Mouse (Mus musculus): ENCODE measurements around the gene Srpk1. TPM values are rescaled to one million over a fixed set of nuclear protein-coding genes. Genes with fewer than 3 reads are reported as not detected.

Srpk1 gene
- polyA plus RNA-seq, 1 experiment from 2014 or later = 61.5 TPM

DNA sequence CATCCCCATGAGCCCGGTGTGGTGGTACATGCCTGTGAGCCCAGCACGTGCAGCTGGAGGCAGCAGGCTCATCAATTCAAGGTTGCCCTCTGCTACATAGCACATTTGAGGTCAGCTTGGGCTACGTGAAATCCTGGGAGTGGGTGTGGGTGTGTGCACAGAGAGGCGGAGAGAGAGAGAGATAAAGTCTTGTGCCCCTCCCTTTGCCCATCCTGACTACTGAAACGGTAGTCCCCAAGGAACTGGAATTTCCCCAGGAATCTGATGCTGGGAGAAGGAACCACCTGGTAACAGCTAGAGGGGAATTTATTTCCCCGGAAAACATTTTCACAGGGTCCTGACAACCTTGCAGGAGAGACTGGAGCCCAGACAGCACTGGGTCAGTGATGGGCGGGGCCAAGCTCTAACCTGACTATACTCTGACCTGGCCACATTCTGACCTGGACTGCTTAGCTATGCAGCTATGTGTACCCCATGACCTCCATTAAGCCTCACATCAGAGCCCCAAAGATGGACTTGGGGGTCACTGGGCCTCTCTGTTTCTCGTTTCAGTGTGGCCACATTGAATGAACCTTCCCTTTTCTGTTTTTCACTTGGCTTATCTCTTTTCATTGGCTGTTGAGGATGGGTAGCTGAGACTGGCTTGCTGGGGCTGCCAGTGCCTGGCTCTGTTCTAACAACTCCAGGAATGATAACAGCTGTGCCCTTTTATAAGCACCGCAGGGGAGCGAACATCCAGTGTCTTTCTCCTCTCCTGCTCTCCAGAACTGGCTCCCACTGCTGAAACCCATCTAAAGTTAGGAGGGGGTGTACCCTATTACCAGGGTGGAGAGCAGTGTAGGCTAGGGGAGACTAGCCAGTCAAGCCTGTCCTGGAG lies 6.0 kb upstream of the Srpk1 start:
- Histone ChIP-seq H3K27ac (no peak overlapping the region), H3K9me3 (replicated peaks) (no peaks in the 10 kb centered on the region), H3K4me3 (no peak overlapping the region), H3K4me2 (no peak overlapping the region), H3K9ac (no peak overlapping the region), H3K27me3 (replicated peaks) (peaks cover 14% of the 10 kb centered on the region; the same call in 1 of the 2 replicates), H3K4me1 (peaks cover 13% of the 10 kb centered on the region), H3K36me3 (no peaks in the 10 kb centered on the region)
- WGBS (ENCODE audit: insufficient replicate concordance) = 40% methylated on average over 10 of the region's 10 CpGs
- ATAC-seq = no peak

DNA sequence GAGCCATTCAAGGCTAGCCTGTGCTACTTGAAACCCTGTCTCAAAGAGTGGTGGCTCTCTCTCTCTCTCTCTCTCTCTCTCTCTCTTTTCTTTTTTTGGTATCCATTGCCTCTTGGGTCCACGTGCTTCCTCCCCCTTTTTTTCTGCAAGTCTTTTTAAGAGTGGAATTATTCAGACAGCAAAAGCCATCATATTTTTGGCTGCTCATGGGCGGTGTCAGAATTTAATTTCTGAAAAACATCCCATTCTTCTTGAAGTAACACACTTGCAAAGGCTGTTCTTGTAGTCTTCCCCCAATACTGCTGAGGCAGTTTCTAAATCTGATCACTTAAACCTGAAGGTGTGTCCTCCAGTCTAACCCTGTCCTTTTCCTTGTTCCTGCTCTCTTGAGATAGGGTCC lies 4.4 kb upstream of the Srpk1 start:
- Histone ChIP-seq H3K4me1 (peaks cover 18% of the 10 kb centered on the region), H3K27me3 (replicated peaks) (peaks cover 9% of the 10 kb centered on the region; the same call in 1 of the 2 replicates), H3K4me3 (no peak overlapping the region), H3K9me3 (replicated peaks) (no peaks in the 10 kb centered on the region), H3K36me3 (no peaks in the 10 kb centered on the region), H3K27ac (no peak overlapping the region), H3K4me2 (no peak overlapping the region), H3K9ac (no peak overlapping the region)
- ATAC-seq = no peak
- 60% methylated on average over 2 of the region's 2 CpGs for WGBS (ENCODE audit: insufficient replicate concordance)

DNA sequence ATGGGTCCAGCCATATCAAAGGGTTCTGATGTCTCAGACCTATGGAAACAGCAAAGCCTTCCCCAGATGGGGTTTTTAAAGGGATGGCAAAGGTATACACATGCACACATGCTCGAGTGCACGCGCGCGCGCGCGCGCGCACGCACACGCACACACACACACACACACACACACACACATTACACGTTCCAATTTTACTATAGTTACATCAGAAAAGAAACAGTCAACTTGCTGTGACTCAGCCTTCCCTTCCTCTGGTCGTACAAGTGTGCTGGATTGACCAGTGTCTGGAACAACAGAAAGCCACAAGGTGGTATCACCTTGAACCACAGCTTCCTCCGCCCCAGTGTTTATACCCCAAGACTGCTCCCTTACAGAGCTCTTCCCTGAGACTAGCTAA lies 2.8 kb upstream of the Srpk1 start:
- peaks cover 9% of the 10 kb centered on the region; the same call in 1 of the 2 replicates for H3K27me3 ChIP-seq (replicated peaks)

GRCm38 (mm10) chr17:28624841-28625240 lies 2.3 kb upstream of the Srpk1 start:
- Histone ChIP-seq H3K27me3 (replicated peaks) (peaks cover 9% of the 10 kb centered on the region; the same call in 1 of the 2 replicates), H3K27ac (no peak overlapping the region), H3K36me3 (peaks cover 9% of the 10 kb centered on the region), H3K4me1 (peaks cover 36% of the 10 kb centered on the region), H3K9me3 (replicated peaks) (no peaks in the 10 kb centered on the region), H3K9ac (no peak overlapping the region), H3K4me3 (no peak overlapping the region), H3K4me2 (no peak overlapping the region)
- no peak for ATAC-seq
- WGBS (ENCODE audit: insufficient replicate concordance) = 55% methylated on average over 2 of the region's 2 CpGs

More for the DNA sequence above, 2.8 kb upstream of the Srpk1 start:
- Histone ChIP-seq H3K9ac (no peak overlapping the region), H3K36me3 (peaks cover 4% of the 10 kb centered on the region), H3K27ac (no peak overlapping the region), H3K4me3 (no peak overlapping the region), H3K9me3 (replicated peaks) (no peaks in the 10 kb centered on the region), H3K4me1 (peaks cover 31% of the 10 kb centered on the region), H3K4me2 (no peak overlapping the region)
- 75% methylated on average over 15 of the region's 15 CpGs for WGBS (ENCODE audit: insufficient replicate concordance)
- no peak for ATAC-seq

- H3K9ac ChIP-seq = peak overlapping the region; percentile 94
- no peaks in the 10 kb centered on the region for H3K9me3 ChIP-seq (replicated peaks)
- H3K36me3 ChIP-seq = peaks cover 24% of the 10 kb centered on the region
- H3K4me2 ChIP-seq = peak overlapping the region; percentile 88
- peak overlapping the region; percentile 83 for H3K27ac ChIP-seq
- H3K4me3 ChIP-seq = peak overlapping the region; percentile 94
- WGBS (ENCODE audit: insufficient replicate concordance) = under 1% methylated on average over 70 of the region's 78 CpGs
- 0 out of 2 replicates have a peak, but pooled peaks cover 2% of the 10 kb centered on the region for H3K27me3 ChIP-seq (replicated peaks)
- ATAC-seq = peak; percentile 65
- H3K4me1 ChIP-seq = peaks cover 52% of the 10 kb centered on the region
These were observed 869 bp downstream of the Srpk1 start for GRCm38 (mm10) chr17:28621381-28622299.

DNA sequence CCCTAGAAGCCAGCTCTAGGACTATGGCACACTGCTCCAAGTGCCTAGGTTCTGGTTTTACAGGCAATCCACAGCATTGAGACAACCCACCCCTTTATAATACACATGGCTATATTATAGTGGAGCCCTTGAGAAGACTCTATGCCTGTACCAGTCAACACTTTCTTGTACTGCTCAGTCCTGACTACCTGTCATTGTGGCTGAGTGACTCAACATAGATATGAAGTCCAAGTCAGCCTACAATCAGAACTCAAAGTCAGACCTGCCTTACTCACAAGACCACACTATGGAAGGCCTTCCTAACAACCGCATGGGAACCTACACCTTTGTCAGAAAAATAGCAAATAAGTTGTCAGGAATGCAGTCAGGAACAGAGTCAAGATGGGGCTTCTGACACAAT lies 3.7 kb downstream of the Srpk1 start:
- peaks cover 75% of the 10 kb centered on the region for H3K4me1 ChIP-seq
- 0 out of 2 replicates have a peak overlapping the region, but pooled peaks have one; percentile 38 for H3K27ac ChIP-seq
- H3K9ac ChIP-seq = no peak overlapping the region

GRCm38 (mm10) chr17:28618124-28618523 lies 4.4 kb downstream of the Srpk1 start:
- Histone ChIP-seq H3K36me3 (peaks cover 51% of the 10 kb centered on the region), H3K4me2 (peak overlapping the region; percentile 37), H3K9me3 (replicated peaks) (no peaks in the 10 kb centered on the region), H3K9ac (peak overlapping the region; percentile 24; the same call in 1 of the 2 replicates), H3K4me3 (no peak overlapping the region), H3K4me1 (peaks cover 82% of the 10 kb centered on the region), H3K27me3 (replicated peaks) (no peaks in the 10 kb centered on the region), H3K27ac (peak overlapping the region; percentile 38; the same call in 1 of the 2 replicates)
- WGBS (ENCODE audit: insufficient replicate concordance) = 31% methylated on average over 7 of the region's 7 CpGs
- ATAC-seq = peak; percentile 44

More for the DNA sequence above, 3.7 kb downstream of the Srpk1 start:
- no peak overlapping the region for H3K4me3 ChIP-seq
- H3K4me2 ChIP-seq = peak overlapping the region; percentile 37
- WGBS (ENCODE audit: insufficient replicate concordance) = 83% methylated on average over 1 of the region's 1 CpGs
- peaks cover 48% of the 10 kb centered on the region for H3K36me3 ChIP-seq
- ATAC-seq = no peak
- no peaks in the 10 kb centered on the region for H3K27me3 ChIP-seq (replicated peaks)
- H3K9me3 ChIP-seq (replicated peaks) = no peaks in the 10 kb centered on the region

DNA sequence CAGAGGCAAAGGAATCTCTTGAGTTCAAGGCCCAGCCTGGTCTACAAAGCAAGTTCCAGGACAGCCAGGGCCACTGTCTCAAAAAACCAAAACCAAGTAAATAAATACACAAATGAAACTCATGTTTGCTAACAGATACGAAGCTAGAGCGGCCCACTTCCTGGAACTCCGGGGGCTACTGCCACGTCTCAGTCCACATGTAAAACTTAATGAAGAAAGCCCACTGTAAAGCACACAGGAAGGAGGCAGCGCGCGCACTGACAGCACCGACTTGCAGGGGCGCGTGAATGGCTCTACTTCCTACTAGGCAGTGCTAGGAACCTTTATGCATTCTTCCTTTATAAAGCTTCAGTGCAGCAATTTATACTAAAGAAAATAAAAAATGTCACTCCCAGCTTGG lies 4.9 kb downstream of the Srpk1 start:
- Histone ChIP-seq H3K9me3 (replicated peaks) (no peaks in the 10 kb centered on the region), H3K4me2 (peak overlapping the region; percentile 37), H3K9ac (no peak overlapping the region; the same call in 1 of the 2 replicates), H3K4me3 (no peak overlapping the region), H3K27me3 (replicated peaks) (no peaks in the 10 kb centered on the region), H3K4me1 (peaks cover 84% of the 10 kb centered on the region), H3K36me3 (peaks cover 51% of the 10 kb centered on the region), H3K27ac (peak overlapping the region; percentile 38; the same call in 1 of the 2 replicates)
- WGBS (ENCODE audit: insufficient replicate concordance) = 66% methylated on average over 10 of the region's 10 CpGs
- no peak for ATAC-seq

GRCm38 (mm10) chr17:28615332-28615731 lies 7.2 kb downstream of the Srpk1 start:
- peaks cover 47% of the 10 kb centered on the region for H3K36me3 ChIP-seq
- H3K27ac ChIP-seq = no peak overlapping the region
- no peak overlapping the region for H3K4me2 ChIP-seq
- 92% methylated on average over 4 of the region's 4 CpGs for WGBS (ENCODE audit: insufficient replicate concordance)
- no peak overlapping the region for H3K9ac ChIP-seq
- peaks cover 74% of the 10 kb centered on the region for H3K4me1 ChIP-seq
- no peaks in the 10 kb centered on the region for H3K9me3 ChIP-seq (replicated peaks)
- no peak overlapping the region for H3K4me3 ChIP-seq
- no peak for ATAC-seq
- no peaks in the 10 kb centered on the region for H3K27me3 ChIP-seq (replicated peaks)

DNA sequence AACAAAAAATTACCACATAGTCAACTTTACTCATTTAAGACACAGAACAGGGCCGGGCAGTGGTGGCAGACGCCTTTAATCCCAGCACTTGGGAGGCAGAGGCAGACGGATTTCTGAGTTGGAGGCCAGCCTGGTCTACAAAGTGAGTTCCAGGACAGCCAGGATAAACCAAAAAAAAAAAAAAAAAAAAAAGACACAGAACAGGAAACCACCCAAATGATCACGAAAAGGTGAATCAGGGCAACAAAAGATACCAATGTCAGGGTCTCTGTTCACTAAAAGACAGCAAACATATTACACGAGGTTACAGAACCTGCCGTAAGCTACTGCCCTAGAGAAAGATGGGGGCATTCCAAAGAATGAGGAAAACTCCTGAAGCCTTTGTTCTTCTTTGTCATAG lies 9.4 kb downstream of the Srpk1 start:
- WGBS (ENCODE audit: insufficient replicate concordance) = 60% methylated on average over 6 of the region's 6 CpGs
- ATAC-seq = no peak

DNA sequence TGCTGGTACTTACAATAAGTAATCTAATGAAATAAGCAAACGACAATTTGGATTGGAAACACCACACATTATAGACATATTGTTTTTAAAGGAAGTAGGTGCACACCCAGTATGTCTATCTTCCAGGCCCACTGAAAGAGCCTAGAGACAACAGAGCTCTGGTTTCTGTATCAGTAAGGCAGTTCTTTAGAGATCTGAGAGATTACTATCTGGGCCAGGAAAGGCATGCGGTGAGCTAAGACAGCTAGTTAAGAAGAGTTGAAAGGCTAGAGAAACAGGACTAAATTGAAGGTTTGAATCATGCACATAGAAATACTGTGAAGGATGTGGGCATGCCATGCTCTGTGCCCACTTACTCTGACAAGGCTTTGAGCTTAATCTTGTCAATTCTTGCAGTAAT lies 9.9 kb downstream of the Srpk1 start:
- H3K4me1 ChIP-seq = peaks cover 50% of the 10 kb centered on the region
- no peaks in the 10 kb centered on the region for H3K27me3 ChIP-seq (replicated peaks)
- no peak overlapping the region for H3K4me3 ChIP-seq
- 35% methylated on average over 2 of the region's 2 CpGs for WGBS (ENCODE audit: insufficient replicate concordance)
- no peak for ATAC-seq
- no peak overlapping the region for H3K4me2 ChIP-seq
- H3K9ac ChIP-seq = no peak overlapping the region
- H3K36me3 ChIP-seq = peaks cover 46% of the 10 kb centered on the region
- H3K9me3 ChIP-seq (replicated peaks) = no peaks in the 10 kb centered on the region
- no peak overlapping the region for H3K27ac ChIP-seq

More for the DNA sequence above, 9.4 kb downstream of the Srpk1 start:
- H3K9ac ChIP-seq = no peak overlapping the region
- H3K9me3 ChIP-seq (replicated peaks) = no peaks in the 10 kb centered on the region
- H3K36me3 ChIP-seq = peaks cover 41% of the 10 kb centered on the region
- H3K4me3 ChIP-seq = no peak overlapping the region
- H3K27ac ChIP-seq = no peak overlapping the region
- H3K4me1 ChIP-seq = peaks cover 55% of the 10 kb centered on the region
- H3K27me3 ChIP-seq (replicated peaks) = no peaks in the 10 kb centered on the region
- H3K4me2 ChIP-seq = no peak overlapping the region
